Mouse (Mus musculus): ENCODE measurements around the gene Acsm2. TPM values are rescaled to one million over a fixed set of nuclear protein-coding genes. Genes with fewer than 3 reads are reported as not detected.

Acsm2 gene
- total and polyA plus RNA-seq, 3 experiments: not detected

- H3K9ac ChIP-seq (ENCODE audit: control insufficient read depth, low read depth, low read length, poor library complexity, severe bottlenecking): no peak overlapping the region
- no peak overlapping the region for H3K4me3 ChIP-seq (ENCODE audit: control insufficient read depth in 1 of 2, insufficient read depth in 1 of 2, low read depth in 2 of 2, low read length in 2 of 2)
- no peak overlapping the region for H3K27ac ChIP-seq (ENCODE audit: control insufficient read depth, low read depth, low read length)
- H3K4me1 ChIP-seq (ENCODE audit: control insufficient read depth in 1 of 2, insufficient read depth in 2 of 2, low read length in 2 of 2): no peaks in the 10 kb centered on the region
- no peaks in the 10 kb centered on the region for H3K36me3 ChIP-seq (ENCODE audit: control insufficient read depth in 1 of 2, insufficient read depth in 2 of 2, low read length in 2 of 2)
- TF ChIP-seq KAT2A (conservative IDR thresholded peaks at IDR 0.05; ENCODE audit: low read depth, low read length): no peak
- TF ChIP-seq TBP (IDR thresholded peaks at IDR 0.05; ENCODE audit: low read depth, low read length): no peak
- H3K79me2 ChIP-seq (ENCODE audit: control insufficient read depth, insufficient read depth, low read length, poor library complexity): no peaks in the 10 kb centered on the region
- no peaks in the 10 kb centered on the region; a peak in 1 of 4 replicates for H3K27me3 ChIP-seq (ENCODE audit: control insufficient read depth in 1 of 2, insufficient read depth in 2 of 2, low read length in 2 of 2)
- DNase-seq (ENCODE audit: low read depth, low spot score): no peak
- no peaks in the 10 kb centered on the region for H3K9me3 ChIP-seq (replicated peaks; ENCODE audit: insufficient read depth, low read length)
Measured at GRCm38 (mm10) chr7:119638773-119639172, 84.6 kb downstream of the Acsm2 start.

- Histone ChIP-seq H3K27me3 (ENCODE audit: control insufficient read depth in 1 of 2, insufficient read depth in 2 of 2, low read length in 2 of 2) (no peaks in the 10 kb centered on the region), H3K9ac (ENCODE audit: control insufficient read depth, low read depth, low read length, poor library complexity, severe bottlenecking) (no peak overlapping the region), H3K4me3 (ENCODE audit: control insufficient read depth in 1 of 2, insufficient read depth in 1 of 2, low read depth in 2 of 2, low read length in 2 of 2) (no peak overlapping the region), H3K79me2 (ENCODE audit: control insufficient read depth, insufficient read depth, low read length, poor library complexity) (no peaks in the 10 kb centered on the region), H3K36me3 (ENCODE audit: control insufficient read depth in 1 of 2, insufficient read depth in 2 of 2, low read length in 2 of 2) (no peaks in the 10 kb centered on the region), H3K4me1 (ENCODE audit: control insufficient read depth in 1 of 2, insufficient read depth in 2 of 2, low read length in 2 of 2) (no peaks in the 10 kb centered on the region), H3K9me3 (replicated peaks; ENCODE audit: insufficient read depth, low read length) (no peaks in the 10 kb centered on the region), H3K27ac (ENCODE audit: control insufficient read depth, low read depth, low read length) (no peak overlapping the region)
- no peak for DNase-seq (ENCODE audit: low read depth, low spot score)
- no peak for TF ChIP-seq MXI1 (IDR thresholded peaks at IDR 0.05; ENCODE audit: low read depth, low read length)
- no peak for TF ChIP-seq CTCF (IDR thresholded peaks at IDR 0.05 in 2 of 3, conservative IDR thresholded peaks at IDR 0.05 in 1 of 3; ENCODE audit: control insufficient read depth in 1 of 3, insufficient read depth in 1 of 3, low read depth in 2 of 3, low read length in 3 of 3, poor library complexity in 1 of 3, severe bottlenecking in 1 of 3)
- TF ChIP-seq GABPA (IDR thresholded peaks at IDR 0.05; ENCODE audit: low read depth, low read length): no peak
- TF ChIP-seq ZKSCAN1 (IDR thresholded peaks at IDR 0.05; ENCODE audit: low read depth, low read length): no peak
- TF ChIP-seq USF2 (IDR thresholded peaks at IDR 0.05; ENCODE audit: borderline replicate concordance in 1 of 2, insufficient read depth in 1 of 2, low read depth in 1 of 2, low read length in 2 of 2): no peak
- no peak for TF ChIP-seq MAZ (IDR thresholded peaks at IDR 0.05; ENCODE audit: low read depth, low read length)
Measured at GRCm38 (mm10) chr7:119642307-119642706, 88.2 kb downstream of the Acsm2 start.

Other genes with a start within 250 kb of the Acsm2 start
- gene Gp2, start 95.1 kb upstream of the Acsm2 start, total RNA-seq (2012; rRNA removed): not detected in 2 replicates
- gene Gp2, start 95.1 kb upstream of the Acsm2 start, polyA plus RNA-seq (2012; ENCODE audit: insufficient read depth in 1 of 2, insufficient read length in 2 of 2, low read depth in 1 of 2, low replicate concordance in 2 of 2, missing spikeins in 1 of 2): not detected
- not detected in 2 replicates for gene Umod, start 75.1 kb upstream of the Acsm2 start, total RNA-seq (2012; rRNA removed)
- not detected for gene Umod, start 75.1 kb upstream of the Acsm2 start, polyA plus RNA-seq (2012; ENCODE audit: insufficient read depth in 1 of 2, insufficient read length in 2 of 2, low read depth in 1 of 2, low replicate concordance in 2 of 2, missing spikeins in 1 of 2)
- not detected in 2 replicates for gene Acsm5, start 34.9 kb upstream of the Acsm2 start, total RNA-seq (2012; rRNA removed)
- gene Acsm5, start 34.9 kb upstream of the Acsm2 start, polyA plus RNA-seq (2012; ENCODE audit: insufficient read depth in 1 of 2, insufficient read length in 2 of 2, low read depth in 1 of 2, low replicate concordance in 2 of 2, missing spikeins in 1 of 2): not detected
- 0.12 TPM in 1 of 2 replicates, not detected in the other for gene Pdilt, start 30.9 kb upstream of the Acsm2 start, total RNA-seq (2012; rRNA removed)
- gene Pdilt, start 30.9 kb upstream of the Acsm2 start, polyA plus RNA-seq (2012; ENCODE audit: insufficient read depth in 1 of 2, insufficient read length in 2 of 2, low read depth in 1 of 2, low replicate concordance in 2 of 2, missing spikeins in 1 of 2): not detected
- not detected in 2 replicates for gene Acsm1, start 52.7 kb downstream of the Acsm2 start, total RNA-seq (2012; rRNA removed)
- not detected for gene Acsm1, start 52.7 kb downstream of the Acsm2 start, polyA plus RNA-seq (2012; ENCODE audit: insufficient read depth in 1 of 2, insufficient read length in 2 of 2, low read depth in 1 of 2, low replicate concordance in 2 of 2, missing spikeins in 1 of 2)
- not detected in 2 replicates for gene Acsm4, start 135.7 kb downstream of the Acsm2 start, total RNA-seq (2012; rRNA removed)
- gene Acsm4, start 135.7 kb downstream of the Acsm2 start, polyA plus RNA-seq (2012; ENCODE audit: insufficient read depth in 1 of 2, insufficient read length in 2 of 2, low read depth in 1 of 2, low replicate concordance in 2 of 2, missing spikeins in 1 of 2): not detected
- 56.7 and 67.5 TPM in 2 replicates for gene Thumpd1, start 166.5 kb downstream of the Acsm2 start, total RNA-seq (2012; rRNA removed)
- 10 to 100 TPM in 1 of 2 experiments, not detected in 1; 56.4 TPM for gene Thumpd1, start 166.5 kb downstream of the Acsm2 start, polyA plus RNA-seq (2012; ENCODE audit: insufficient read depth in 1 of 2, insufficient read length in 2 of 2, low read depth in 1 of 2, low replicate concordance in 2 of 2, missing spikeins in 1 of 2)
- 0.08 TPM in 1 of 2 replicates, not detected in the other for gene Acsm3, start 206.6 kb downstream of the Acsm2 start, total RNA-seq (2012; rRNA removed)
- under 1 TPM in 1 of 2 experiments, not detected in 1; 0.54 TPM for gene Acsm3, start 206.6 kb downstream of the Acsm2 start, polyA plus RNA-seq (2012; ENCODE audit: insufficient read depth in 1 of 2, insufficient read length in 2 of 2, low read depth in 1 of 2, low replicate concordance in 2 of 2, missing spikeins in 1 of 2)
- gene Rexo5, start 239.7 kb downstream of the Acsm2 start, total RNA-seq (2012; rRNA removed): 10.9 and 11.7 TPM in 2 replicates
- 10 to 100 TPM in 1 of 2 experiments, not detected in 1; 18.3 TPM for gene Rexo5, start 239.7 kb downstream of the Acsm2 start, polyA plus RNA-seq (2012; ENCODE audit: insufficient read depth in 1 of 2, insufficient read length in 2 of 2, low read depth in 1 of 2, low replicate concordance in 2 of 2, missing spikeins in 1 of 2)
- gene Eri2, start 239.7 kb downstream of the Acsm2 start, total RNA-seq (2012; rRNA removed): 9.4 and 10.6 TPM in 2 replicates
- gene Eri2, start 239.7 kb downstream of the Acsm2 start, polyA plus RNA-seq (2012; ENCODE audit: insufficient read depth in 1 of 2, insufficient read length in 2 of 2, low read depth in 1 of 2, low replicate concordance in 2 of 2, missing spikeins in 1 of 2): 10 to 100 TPM in 1 of 2 experiments, not detected in 1; 11.0 TPM

All from MEL (cell line).